Mouse (Mus musculus) neural tube, embryonic 15.5 days (tissue): Measurements from ENCODE around the gene Ipo9. TPM values are rescaled to one million over a fixed set of nuclear protein-coding genes. Genes with fewer than 3 reads are reported as not detected.

Experiments used
- microRNA-seq: library from miRNA; unstranded; fragments of <30 nt; microRNA quantifications from one replicate; pipeline ENCODE4, GENCODE M21; 2017
- polyA plus RNA-seq: library from polyadenylated mRNA; unstranded; fragments of >200 nt; fragmentation: Nextera tagmentation; extraction: Ambion mirVana; gene quantifications from 2 replicates; pipeline ENCODE4 v1.2.1, GENCODE M21; 2015

Gene Ipo9
- polyA plus RNA-seq, 1 experiment from 2014 or later, result 109 TPM

Small RNA genes within 50 kb of the gene (microRNA-seq; reads per million reads assigned to microRNA genes)
- gene Mir1231, result 1.6 reads per million

Other genes with a start within 250 kb of the Ipo9 start
- gene Elf3, start 171.9 kb downstream of the Ipo9 start, polyA plus RNA-seq, result 0.35 and 13.0 TPM in 2 replicates
- gene Rnpep, start 146.4 kb downstream of the Ipo9 start, polyA plus RNA-seq, result 99.5 and 107 TPM in 2 replicates
- 181 and 191 TPM in 2 replicates for gene Timm17a, start 116.7 kb downstream of the Ipo9 start, polyA plus RNA-seq
- 0.15 and 1.4 TPM in 2 replicates for gene Lmod1, start 105.7 kb downstream of the Ipo9 start, polyA plus RNA-seq
- 100 and 121 TPM in 2 replicates for gene Shisa4, start 55.3 kb downstream of the Ipo9 start, polyA plus RNA-seq
- 40.8 and 44.1 TPM in 2 replicates for gene Nav1, start 176.8 kb upstream of the Ipo9 start, polyA plus RNA-seq